Mouse (Mus musculus) central nervous system, embryonic 18 days (tissue): ENCODE measurements around the gene Acat1. TPM values are rescaled to one million over a fixed set of nuclear protein-coding genes. Genes with fewer than 3 reads are reported as not detected.

ENCODE experiments used
- polyA plus RNA-seq: library from polyadenylated mRNA; depleted of rRNA; stranded (reverse); fragments of >200 nt; gene quantifications from 2 replicates; pipeline ENCODE4 v1.2.3, GENCODE M21; 2012; rRNA removed

Gene Acat1
- 126 and 135 TPM in 2 replicates for polyA plus RNA-seq

DNA sequence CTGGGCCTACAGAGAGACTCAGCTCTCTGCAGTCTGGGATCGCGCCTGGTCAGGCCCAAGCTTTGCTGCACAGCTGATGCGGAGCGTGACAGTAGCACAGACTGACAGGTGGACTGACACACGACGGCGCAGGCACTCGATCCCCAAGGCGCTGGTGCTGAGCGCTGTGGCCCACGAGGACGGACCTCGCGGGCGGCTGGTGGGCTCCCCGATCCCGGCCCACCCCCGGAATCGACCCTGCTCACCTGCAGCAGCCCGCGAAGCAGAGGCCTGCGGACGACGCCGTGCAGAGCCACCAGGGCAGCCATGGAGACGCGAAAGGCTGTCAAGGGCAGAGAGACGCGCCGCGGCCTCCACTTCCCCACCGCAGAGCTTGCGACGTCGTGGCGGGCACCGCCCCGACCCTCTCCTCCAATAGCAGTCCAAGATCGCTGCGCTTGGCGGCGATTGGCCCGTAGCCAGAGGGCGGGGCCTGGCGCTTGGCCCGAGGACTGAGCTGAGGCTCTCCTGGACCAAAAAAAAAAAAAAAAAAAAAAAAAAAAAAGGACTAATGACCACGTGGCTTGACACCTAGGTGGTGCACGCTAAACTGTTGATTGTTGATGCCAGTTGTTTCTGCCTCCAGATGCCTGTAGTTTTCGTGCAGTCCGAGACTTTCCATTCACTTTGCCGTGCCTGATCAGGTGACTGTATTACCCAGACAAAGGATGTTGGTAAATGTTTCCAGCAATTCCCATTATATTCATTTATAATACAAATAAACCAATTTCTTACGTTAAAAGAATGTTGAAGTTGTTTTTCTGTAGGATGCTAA, at the start of gene Acat1:
Acat1 (minus strand) TSS at position 415 of the 814 bp plus-strand sequence.

DNA sequence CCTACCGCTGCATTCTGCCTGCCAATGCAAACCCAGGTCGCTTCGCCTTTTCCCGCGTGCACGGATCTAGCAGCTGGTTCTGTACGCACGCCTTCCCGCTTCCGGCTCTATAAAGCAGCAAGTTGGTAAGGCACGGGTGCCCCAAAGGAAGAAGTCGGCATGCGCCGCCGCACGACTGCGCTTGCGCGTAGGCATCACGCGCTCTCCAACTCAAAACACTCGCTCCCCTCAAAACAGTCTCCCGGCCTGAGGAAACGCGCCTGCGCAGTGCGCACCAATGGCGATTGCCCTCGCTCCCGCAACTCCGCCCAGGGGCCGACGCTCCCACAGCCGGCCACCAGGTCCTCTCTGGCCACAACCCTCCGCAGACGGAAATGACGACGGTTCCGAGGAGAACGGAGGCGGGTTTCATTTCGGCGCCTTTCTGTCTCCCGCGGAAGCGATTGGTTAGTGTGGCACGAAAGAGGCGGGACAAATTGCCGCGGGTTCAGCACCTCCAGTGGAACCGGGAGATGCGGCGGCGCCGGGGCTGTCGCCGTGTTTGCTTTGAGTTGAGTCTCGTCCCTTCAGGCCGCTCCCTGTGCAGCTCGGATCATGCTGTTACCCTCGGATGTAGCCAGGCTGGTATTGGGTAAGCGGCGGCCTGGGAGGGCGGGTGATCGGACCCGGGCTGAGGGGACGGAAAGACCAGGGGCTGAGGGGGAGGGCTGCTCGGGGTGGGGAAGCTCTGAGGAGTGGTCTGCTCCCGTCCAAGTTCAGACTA, 73.4 kb downstream of the Acat1 start, which contains the start of the genes Atm and Npat:
Atm (minus strand) TSS at position 183 of the 763 bp plus-strand sequence.
Npat (plus strand) TSS at position 490 of the 763 bp plus-strand sequence.

Other genes starting within 250 kb of the Acat1 start
- gene Kdelc2, start 226.4 kb downstream of the Acat1 start, polyA plus RNA-seq, result 2.3 and 2.8 TPM in 2 replicates
- 0.26 and 0.32 TPM in 2 replicates for gene 4930550C14Rik, start 208.1 kb downstream of the Acat1 start, polyA plus RNA-seq
- 9.8 and 11.6 TPM in 2 replicates for gene Atm, start 73.6 kb downstream of the Acat1 start, polyA plus RNA-seq
- gene Npat, start 73.3 kb downstream of the Acat1 start, polyA plus RNA-seq, result 8.7 and 10.0 TPM in 2 replicates
- gene Cul5, start 59.6 kb upstream of the Acat1 start, polyA plus RNA-seq, result 20.0 and 20.5 TPM in 2 replicates
- 1.3 TPM in 2 replicates for gene Rab39, start 95.8 kb upstream of the Acat1 start, polyA plus RNA-seq
- gene Slc35f2, start 161.2 kb upstream of the Acat1 start, polyA plus RNA-seq, result 19.3 and 20.6 TPM in 2 replicates
- 0.21 and 13.5 TPM in 2 replicates for gene Sln, start 239.8 kb upstream of the Acat1 start, polyA plus RNA-seq